Mouse (Mus musculus): ENCODE data around the gene Sec31a. TPM values are rescaled to one million over a fixed set of nuclear protein-coding genes. Genes with fewer than 3 reads are reported as not detected.

Gene Sec31a
- polyA plus RNA-seq, 1 experiment from 2014 or later = 136 TPM

DNA sequence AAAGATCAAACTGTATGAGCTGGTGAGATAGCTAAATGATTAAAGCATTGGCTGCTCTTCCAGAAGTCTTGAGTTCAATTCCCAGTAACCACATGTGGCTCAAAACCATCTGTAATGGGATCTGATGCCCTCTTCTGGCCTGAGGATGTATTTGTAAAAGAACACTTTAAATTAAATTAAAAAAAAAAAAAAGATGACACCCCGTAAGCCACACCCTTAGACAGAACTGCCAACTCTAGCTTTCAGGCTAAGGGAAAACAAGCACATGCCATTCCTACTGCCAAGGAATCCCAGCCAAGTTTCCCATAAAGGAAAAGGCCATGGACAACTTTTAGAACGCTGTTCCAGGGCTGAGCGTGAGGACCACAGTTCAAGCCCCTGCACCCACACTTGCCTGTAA lies 22.4 kb downstream of the Sec31a start:
- WGBS = 93% methylated on average over 3 of the region's 3 CpGs
- H3K27ac ChIP-seq (replicated peaks; ENCODE audit: low read depth, low read length) = no peak overlapping the region
- ATAC-seq (ENCODE audit: insufficient number of reproducible peaks, low FRiP score, low TSS enrichment, low read depth) = no peak
- no peak for DNase-seq (ENCODE audit: low spot score)
- no peak overlapping the region for H3K4me3 ChIP-seq (ENCODE audit: low read depth, low read length)
- peaks cover 23% of the 10 kb centered on the region; the same call in 1 of the 2 replicates for H3K36me3 ChIP-seq (ENCODE audit: control insufficient read depth, insufficient read depth, low read length)
- H3K9me3 ChIP-seq (ENCODE audit: control insufficient read depth, low read length) = no peaks in the 10 kb centered on the region
- H3K4me1 ChIP-seq (ENCODE audit: control insufficient read depth, insufficient read depth, low read length) = no peaks in the 10 kb centered on the region
- H3K9ac ChIP-seq (ENCODE audit: low read length) = no peak overlapping the region
- no peak overlapping the region for H3K4me2 ChIP-seq (ENCODE audit: low read depth, severe bottlenecking)
- no peaks in the 10 kb centered on the region for H3K27me3 ChIP-seq (ENCODE audit: control insufficient read depth, insufficient read depth, low read length)

DNA sequence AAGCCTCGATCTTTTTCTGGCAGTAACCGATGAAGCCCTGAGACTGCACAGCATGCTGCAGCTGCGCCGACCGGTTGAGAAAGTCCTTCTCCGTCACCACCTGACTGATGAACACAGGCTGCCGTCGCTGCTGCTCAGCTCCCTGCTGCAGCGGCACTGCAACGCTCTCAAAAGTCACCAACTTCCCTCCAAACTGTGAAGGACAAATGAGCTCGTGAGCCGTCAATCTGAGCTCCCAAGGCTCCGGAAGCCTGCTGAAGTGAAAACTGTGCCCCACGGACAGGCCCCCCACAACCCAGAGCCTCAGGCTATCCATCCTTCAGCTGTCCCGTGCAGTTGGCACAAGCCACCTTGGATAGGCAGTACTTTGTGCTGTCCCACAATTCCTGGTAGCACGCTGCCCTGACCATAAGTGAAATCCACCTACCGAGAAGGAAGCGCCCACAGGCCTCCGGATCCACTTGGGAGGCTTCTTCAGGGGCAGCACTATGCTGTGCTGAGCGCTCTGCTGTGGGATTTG lies 23.5 kb downstream of the Sec31a start:
- Histone ChIP-seq H3K4me3 (ENCODE audit: low read depth, low read length) (no peak overlapping the region), H3K9me3 (ENCODE audit: control insufficient read depth, low read length) (no peaks in the 10 kb centered on the region), H3K4me1 (ENCODE audit: control insufficient read depth, insufficient read depth, low read length) (no peaks in the 10 kb centered on the region), H3K27me3 (ENCODE audit: control insufficient read depth, insufficient read depth, low read length) (no peaks in the 10 kb centered on the region), H3K4me2 (ENCODE audit: low read depth, severe bottlenecking) (no peak overlapping the region), H3K27ac (replicated peaks; ENCODE audit: low read depth, low read length) (no peak overlapping the region), H3K9ac (ENCODE audit: low read length) (no peak overlapping the region), H3K36me3 (ENCODE audit: control insufficient read depth, insufficient read depth, low read length) (peaks cover 21% of the 10 kb centered on the region; the same call in 1 of the 2 replicates)
- DNase-seq (ENCODE audit: low spot score) (no peak), ATAC-seq (ENCODE audit: insufficient number of reproducible peaks, low FRiP score, low TSS enrichment, low read depth) (no peak)
- 94% methylated on average over 20 of the region's 20 CpGs for WGBS

DNA sequence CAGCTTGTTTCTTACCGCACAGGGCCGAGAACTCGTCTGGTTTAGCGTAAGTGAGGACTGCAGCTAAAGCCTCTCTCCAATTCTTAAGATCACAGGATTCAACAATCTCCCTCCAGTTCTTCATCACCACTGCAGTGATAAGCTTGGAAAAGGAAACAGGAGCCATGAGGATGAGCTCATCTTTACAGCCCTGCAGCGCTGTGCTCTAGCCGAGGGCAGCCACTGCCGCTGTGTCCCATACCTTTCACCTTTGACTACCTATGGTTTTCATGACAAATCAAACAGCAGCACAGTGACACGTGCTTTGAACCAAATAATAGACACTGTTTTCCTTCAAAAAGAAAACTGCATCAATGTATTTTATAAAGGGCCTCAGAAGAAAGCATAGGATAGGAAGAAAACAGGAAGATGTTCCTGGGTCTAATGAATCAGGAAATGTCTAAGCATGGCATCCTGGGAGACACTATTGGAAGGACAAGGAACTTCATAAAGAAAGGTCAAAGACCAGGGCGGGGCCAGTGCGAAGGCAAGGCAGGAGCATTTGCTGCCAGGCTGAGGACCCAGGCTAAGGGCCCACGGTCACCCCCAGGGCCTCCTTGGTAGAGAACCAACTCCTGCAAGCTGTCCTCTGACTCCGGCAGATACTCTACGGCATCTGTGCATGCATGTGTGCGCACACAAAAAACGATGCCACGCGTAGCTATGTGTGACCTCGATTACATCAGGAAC lies 32.1 kb downstream of the Sec31a start:
- DNase-seq (ENCODE audit: low spot score) (no peak), ATAC-seq (ENCODE audit: insufficient number of reproducible peaks, low FRiP score, low TSS enrichment, low read depth) (no peak)
- Histone ChIP-seq H3K27ac (replicated peaks; ENCODE audit: low read depth, low read length) (no peak overlapping the region), H3K9ac (ENCODE audit: low read length) (no peak overlapping the region), H3K4me2 (ENCODE audit: low read depth, severe bottlenecking) (no peak overlapping the region), H3K4me1 (ENCODE audit: control insufficient read depth, insufficient read depth, low read length) (no peaks in the 10 kb centered on the region), H3K4me3 (ENCODE audit: low read depth, low read length) (no peak overlapping the region), H3K9me3 (ENCODE audit: control insufficient read depth, low read length) (no peaks in the 10 kb centered on the region), H3K36me3 (ENCODE audit: control insufficient read depth, insufficient read depth, low read length) (peaks cover 27% of the 10 kb centered on the region), H3K27me3 (ENCODE audit: control insufficient read depth, insufficient read depth, low read length) (no peaks in the 10 kb centered on the region)
- WGBS = 94% methylated on average over 18 of the region's 18 CpGs

DNA sequence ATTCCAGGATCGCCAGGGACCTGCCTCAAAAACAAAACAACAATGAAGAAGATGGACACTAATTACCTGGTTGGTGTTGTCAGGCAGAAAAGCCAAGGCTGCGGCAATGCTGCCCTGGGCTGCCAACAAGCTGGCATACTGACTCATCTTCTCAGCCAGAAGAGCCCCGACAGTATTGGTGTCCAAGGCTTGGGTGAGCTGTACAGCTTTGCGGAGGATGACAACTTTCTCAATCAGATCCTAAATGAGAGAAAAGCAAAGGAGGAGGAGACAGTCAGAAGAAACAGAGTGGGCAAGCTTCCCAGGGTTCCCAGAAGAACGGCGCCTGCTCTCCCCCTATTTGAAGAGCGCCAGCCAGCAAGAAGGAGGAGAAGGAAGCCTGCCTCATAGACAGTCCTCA lies 34.9 kb downstream of the Sec31a start:
- WGBS = 94% methylated on average over 7 of the region's 7 CpGs
- ATAC-seq (ENCODE audit: insufficient number of reproducible peaks, low FRiP score, low TSS enrichment, low read depth) (no peak), DNase-seq (ENCODE audit: low spot score) (no peak)
- no peak overlapping the region for H3K27ac ChIP-seq (replicated peaks; ENCODE audit: low read depth, low read length)
- H3K4me3 ChIP-seq (ENCODE audit: low read depth, low read length) = no peak overlapping the region
- H3K9ac ChIP-seq (ENCODE audit: low read length) = no peak overlapping the region
- H3K9me3 ChIP-seq (ENCODE audit: control insufficient read depth, low read length) = no peaks in the 10 kb centered on the region
- no peaks in the 10 kb centered on the region for H3K27me3 ChIP-seq (ENCODE audit: control insufficient read depth, insufficient read depth, low read length)
- H3K4me1 ChIP-seq (ENCODE audit: control insufficient read depth, insufficient read depth, low read length) = no peaks in the 10 kb centered on the region
- peaks cover 30% of the 10 kb centered on the region for H3K36me3 ChIP-seq (ENCODE audit: control insufficient read depth, insufficient read depth, low read length)
- no peak overlapping the region for H3K4me2 ChIP-seq (ENCODE audit: low read depth, severe bottlenecking)

DNA sequence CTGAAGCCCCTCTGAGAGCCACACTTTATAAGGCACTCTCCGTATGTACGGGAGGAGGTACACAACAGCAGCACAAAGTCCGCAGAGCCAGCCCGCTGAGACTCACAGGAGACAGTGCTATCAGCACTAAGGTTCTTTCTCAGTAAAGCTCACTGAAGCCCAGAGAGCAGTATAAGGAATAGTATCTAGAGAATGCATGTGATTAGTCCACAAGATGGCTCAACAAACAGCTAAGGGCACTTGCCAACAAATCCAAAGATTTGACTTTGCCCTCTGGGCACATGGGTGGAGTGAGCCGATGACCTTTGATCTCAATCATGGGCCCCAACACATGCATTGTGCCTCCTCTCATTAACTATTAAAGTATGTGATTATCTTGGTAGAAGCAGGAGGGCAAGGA lies 35.8 kb downstream of the Sec31a start:
- H3K27ac ChIP-seq (replicated peaks; ENCODE audit: low read depth, low read length) = no peak overlapping the region
- no peak overlapping the region for H3K4me3 ChIP-seq (ENCODE audit: low read depth, low read length)
- H3K9ac ChIP-seq (ENCODE audit: low read length) = no peak overlapping the region
- H3K27me3 ChIP-seq (ENCODE audit: control insufficient read depth, insufficient read depth, low read length) = no peaks in the 10 kb centered on the region
- H3K4me2 ChIP-seq (ENCODE audit: low read depth, severe bottlenecking) = no peak overlapping the region
- no peaks in the 10 kb centered on the region for H3K9me3 ChIP-seq (ENCODE audit: control insufficient read depth, low read length)
- H3K36me3 ChIP-seq (ENCODE audit: control insufficient read depth, insufficient read depth, low read length) = peaks cover 28% of the 10 kb centered on the region
- 91% methylated on average over 5 of the region's 5 CpGs for WGBS
- H3K4me1 ChIP-seq (ENCODE audit: control insufficient read depth, insufficient read depth, low read length) = no peaks in the 10 kb centered on the region
- ATAC-seq (ENCODE audit: insufficient number of reproducible peaks, low FRiP score, low TSS enrichment, low read depth) (no peak), DNase-seq (ENCODE audit: low spot score) (no peak)

DNA sequence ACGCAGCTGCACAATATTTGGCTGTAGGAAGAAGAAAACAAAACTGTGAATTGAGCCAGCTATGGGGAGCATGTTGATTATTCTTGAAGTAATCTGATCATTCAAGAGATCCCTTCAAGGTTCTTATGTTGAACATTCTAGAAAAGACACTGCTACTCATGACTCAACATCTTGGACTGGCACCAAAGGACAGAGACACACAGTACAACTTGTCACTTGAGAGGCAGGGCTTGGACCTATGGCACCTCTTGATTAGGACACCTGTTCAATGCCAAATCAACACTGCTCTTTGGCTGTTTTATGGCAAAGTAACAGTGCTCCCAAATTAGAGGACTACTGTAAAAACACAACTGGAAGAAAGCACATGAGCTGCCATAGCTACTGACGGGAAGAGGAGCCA lies 37.1 kb downstream of the Sec31a start:
- no peak overlapping the region for H3K9ac ChIP-seq (ENCODE audit: low read length)
- H3K27me3 ChIP-seq (ENCODE audit: control insufficient read depth, insufficient read depth, low read length) = no peaks in the 10 kb centered on the region
- H3K4me2 ChIP-seq (ENCODE audit: low read depth, severe bottlenecking) = no peak overlapping the region

DNA sequence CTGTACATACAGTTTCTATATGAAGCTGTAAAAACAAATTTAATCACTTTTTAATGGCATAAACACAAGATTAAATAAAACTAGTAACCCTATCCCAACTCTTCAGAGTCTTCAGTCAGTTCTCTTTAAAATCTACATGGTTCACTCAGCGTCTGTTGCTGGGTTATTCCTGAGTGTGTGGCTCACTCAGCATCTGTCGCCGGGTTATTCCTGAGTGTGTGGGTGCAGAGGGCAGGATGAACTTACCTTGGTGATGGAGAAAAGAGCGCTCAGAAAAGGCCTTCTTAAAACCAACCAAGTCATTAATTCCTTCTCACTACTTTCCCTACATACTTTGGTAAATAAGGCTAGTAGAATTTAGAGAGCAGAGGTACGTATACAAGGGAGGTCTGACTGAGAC lies 37.8 kb downstream of the Sec31a start:
- no peak overlapping the region for H3K4me3 ChIP-seq (ENCODE audit: low read depth, low read length)
- H3K4me2 ChIP-seq (ENCODE audit: low read depth, severe bottlenecking) = no peak overlapping the region
- H3K27ac ChIP-seq (replicated peaks; ENCODE audit: low read depth, low read length) = no peak overlapping the region
- no peak for ATAC-seq (ENCODE audit: insufficient number of reproducible peaks, low FRiP score, low TSS enrichment, low read depth)
- peaks cover 27% of the 10 kb centered on the region for H3K36me3 ChIP-seq (ENCODE audit: control insufficient read depth, insufficient read depth, low read length)
- H3K27me3 ChIP-seq (ENCODE audit: control insufficient read depth, insufficient read depth, low read length) = no peaks in the 10 kb centered on the region
- 93% methylated on average over 5 of the region's 5 CpGs for WGBS
- H3K9me3 ChIP-seq (ENCODE audit: control insufficient read depth, low read length) = no peaks in the 10 kb centered on the region
- H3K4me1 ChIP-seq (ENCODE audit: control insufficient read depth, insufficient read depth, low read length) = no peaks in the 10 kb centered on the region
- H3K9ac ChIP-seq (ENCODE audit: low read length) = no peak overlapping the region
- no peak for DNase-seq (ENCODE audit: low spot score)

More for the DNA sequence above, 37.1 kb downstream of the Sec31a start:
- Histone ChIP-seq H3K36me3 (ENCODE audit: control insufficient read depth, insufficient read depth, low read length) (peaks cover 23% of the 10 kb centered on the region), H3K4me1 (ENCODE audit: control insufficient read depth, insufficient read depth, low read length) (no peaks in the 10 kb centered on the region), H3K4me3 (ENCODE audit: low read depth, low read length) (no peak overlapping the region), H3K9me3 (ENCODE audit: control insufficient read depth, low read length) (no peaks in the 10 kb centered on the region), H3K27ac (replicated peaks; ENCODE audit: low read depth, low read length) (no peak overlapping the region)
- DNase-seq (ENCODE audit: low spot score) (no peak), ATAC-seq (ENCODE audit: insufficient number of reproducible peaks, low FRiP score, low TSS enrichment, low read depth) (no peak)
- 92% methylated on average over 2 of the region's 2 CpGs for WGBS

DNA sequence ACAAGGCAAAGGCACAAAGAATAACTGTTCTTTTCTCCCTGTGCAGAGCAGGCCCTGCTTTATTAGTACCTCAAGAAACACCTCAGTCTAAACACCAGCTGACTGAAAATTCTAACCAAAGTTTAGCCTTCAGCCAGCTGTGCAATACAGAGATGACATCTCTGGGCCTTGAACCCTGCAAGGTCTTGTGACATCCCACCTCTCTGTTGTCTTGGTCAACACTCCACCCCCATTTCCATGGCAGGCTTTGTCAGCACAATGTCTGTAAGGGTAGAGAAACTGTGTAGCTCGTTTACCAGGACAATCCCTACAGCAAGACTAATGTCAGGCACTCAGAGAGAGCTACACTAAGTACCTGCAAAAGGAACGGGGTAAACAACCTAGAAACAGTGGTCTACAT lies 38.7 kb downstream of the Sec31a start:
- DNase-seq (ENCODE audit: low spot score) (no peak), ATAC-seq (ENCODE audit: insufficient number of reproducible peaks, low FRiP score, low TSS enrichment, low read depth) (no peak)
- WGBS = 83% methylated on average over 2 of the region's 2 CpGs
- H3K4me1 ChIP-seq (ENCODE audit: control insufficient read depth, insufficient read depth, low read length) = no peaks in the 10 kb centered on the region
- H3K9me3 ChIP-seq (ENCODE audit: control insufficient read depth, low read length) = no peaks in the 10 kb centered on the region
- no peaks in the 10 kb centered on the region for H3K27me3 ChIP-seq (ENCODE audit: control insufficient read depth, insufficient read depth, low read length)
- peaks cover 28% of the 10 kb centered on the region for H3K36me3 ChIP-seq (ENCODE audit: control insufficient read depth, insufficient read depth, low read length)
- no peak overlapping the region for H3K27ac ChIP-seq (replicated peaks; ENCODE audit: low read depth, low read length)
- H3K4me3 ChIP-seq (ENCODE audit: low read depth, low read length) = no peak overlapping the region
- no peak overlapping the region for H3K9ac ChIP-seq (ENCODE audit: low read length)
- no peak overlapping the region for H3K4me2 ChIP-seq (ENCODE audit: low read depth, severe bottlenecking)

DNA sequence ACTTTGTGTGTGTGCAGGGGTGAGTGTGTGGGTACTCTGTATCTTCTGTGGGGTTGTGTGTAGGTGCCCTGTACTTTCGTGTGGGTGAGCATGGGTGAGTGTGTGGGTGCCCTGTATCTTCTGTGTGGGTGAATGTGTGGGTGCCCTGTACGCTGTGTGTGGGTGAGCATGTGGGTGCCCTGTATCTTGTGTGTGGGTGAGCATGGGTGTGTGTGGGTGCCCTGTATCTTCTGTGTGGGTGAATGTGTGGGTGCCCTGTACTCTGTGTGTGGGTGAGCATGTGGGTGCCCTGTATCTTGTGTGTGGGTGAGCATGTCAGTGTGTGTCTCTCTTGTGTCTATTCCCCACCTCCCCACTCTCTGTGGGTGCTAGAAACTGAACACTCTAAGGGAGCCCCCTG lies 41.3 kb downstream of the Sec31a start:
- H3K9ac ChIP-seq (ENCODE audit: low read length) = no peak overlapping the region
- no peak for DNase-seq (ENCODE audit: low spot score)
- WGBS = 91% methylated on average over 2 of the region's 2 CpGs
- H3K27ac ChIP-seq (replicated peaks; ENCODE audit: low read depth, low read length) = no peak overlapping the region
- no peaks in the 10 kb centered on the region for H3K9me3 ChIP-seq (ENCODE audit: control insufficient read depth, low read length)
- no peak overlapping the region for H3K4me3 ChIP-seq (ENCODE audit: low read depth, low read length)
- H3K36me3 ChIP-seq (ENCODE audit: control insufficient read depth, insufficient read depth, low read length) = peaks cover 19% of the 10 kb centered on the region
- H3K4me1 ChIP-seq (ENCODE audit: control insufficient read depth, insufficient read depth, low read length) = no peaks in the 10 kb centered on the region
- H3K4me2 ChIP-seq (ENCODE audit: low read depth, severe bottlenecking) = no peak overlapping the region
- ATAC-seq (ENCODE audit: insufficient number of reproducible peaks, low FRiP score, low TSS enrichment, low read depth) = peak; percentile 21; the same call in 1 of the 2 replicates
- no peaks in the 10 kb centered on the region for H3K27me3 ChIP-seq (ENCODE audit: control insufficient read depth, insufficient read depth, low read length)

All from limb, embryonic 11.5 days (tissue).